17 mouse cellular contexts compared by ENCODE assay signal in the genomic region with DNA sequence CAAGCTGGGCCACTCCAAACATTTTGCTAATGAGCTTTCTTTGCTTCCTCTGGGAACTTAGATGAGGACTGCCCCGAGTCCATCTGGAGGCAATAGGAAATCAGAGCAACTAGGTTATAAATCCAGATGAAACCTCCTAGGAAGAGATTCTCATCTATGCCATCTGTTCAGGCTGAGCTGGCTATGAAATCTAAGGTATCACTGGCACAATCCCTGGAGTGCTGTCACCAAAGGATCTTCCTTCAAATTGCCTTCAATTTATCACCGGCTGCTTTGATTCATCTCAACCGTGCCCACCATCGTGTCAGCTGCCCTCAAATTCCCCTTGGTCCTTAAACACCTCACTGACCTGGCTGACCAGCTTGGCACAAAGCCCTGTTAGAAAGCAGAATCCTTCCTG.
DNase-seq lines count a peak whose midpoint lies in the region; ATAC-seq and TF ChIP-seq lines count a peak whose summit lies in the region.
"Had no signal": no experiment of that assay in that cellular context is flagged by ENCODE, and none has a peak within 500 bp of the region (broad histone marks: within the 10 kb centered on the region; RNA-seq: fewer than 3 reads in every experiment).

No protein-coding gene starts in this region.

- H3K4me1 ChIP-seq in cerebellum, adult 2 months (ENCODE audit: control insufficient read depth, insufficient read depth, low read length): peaks cover 3% of the 10 kb centered on the region
- H3K4me1 ChIP-seq in hindbrain, embryonic 16.5 days (ENCODE audit: control insufficient read depth, insufficient read depth, low read depth, low read length): peaks cover 10% of the 10 kb centered on the region
- H3K4me1 ChIP-seq: embryonic facial prominence, embryonic 12.5 days; liver, embryonic 15.5 days had no signal

- H3K36me3 ChIP-seq in hindbrain, embryonic 16.5 days (ENCODE audit: control insufficient read depth, insufficient read depth, low read length): no peaks in the 10 kb centered on the region
- H3K36me3 ChIP-seq: embryonic facial prominence, embryonic 12.5 days; G1E; liver, embryonic 15.5 days had no signal

- WGBS in cerebellum, adult 2 months: 12% methylated on average over 4 of the region's 4 CpGs
- 42% methylated on average over 4 of the region's 4 CpGs for WGBS in hindbrain, embryonic 16.5 days

- TF ChIP-seq POLR2A in brain, embryonic 14.5 days (IDR thresholded peaks at IDR 0.05; ENCODE audit: borderline replicate concordance, extremely low read depth, insufficient read depth, insufficient read length, poor library complexity, severe bottlenecking): no peak
- no peak for TF ChIP-seq POLR2A in cerebellum, adult 2 months (IDR thresholded peaks at IDR 0.05; ENCODE audit: borderline replicate concordance, insufficient read depth, low read length)

- no peaks in the 10 kb centered on the region for H3K27me3 ChIP-seq in cerebellum, adult 2 months (ENCODE audit: control insufficient read depth, insufficient read depth, low read length)
- H3K27me3 ChIP-seq in hindbrain, embryonic 16.5 days (replicated peaks; ENCODE audit: control insufficient read depth, insufficient read depth, low read length): no peaks in the 10 kb centered on the region
- H3K27me3 ChIP-seq: embryonic facial prominence, embryonic 12.5 days; liver, embryonic 15.5 days had no signal

- peak; percentile 77 for ATAC-seq in hindbrain, embryonic 16.5 days
- ATAC-seq: lung, postnatal 0 days had no signal

- no peak overlapping the region for H3K9ac ChIP-seq in hindbrain, embryonic 16.5 days (ENCODE audit: low read depth, low read length)
- H3K9ac ChIP-seq: embryonic facial prominence, embryonic 12.5 days; liver, embryonic 15.5 days had no signal

- H3K4me3 ChIP-seq in cerebellum, adult 2 months (replicated peaks; ENCODE audit: insufficient read depth, low read depth, low read length): no peak overlapping the region
- H3K4me3 ChIP-seq in hindbrain, embryonic 16.5 days (ENCODE audit: low read length): no peak overlapping the region
- H3K4me3 ChIP-seq: embryonic facial prominence, embryonic 12.5 days; liver, embryonic 15.5 days had no signal

- H3K27ac ChIP-seq in cerebellum, adult 2 months (ENCODE audit: insufficient read depth, low read length): no peak overlapping the region
- H3K27ac ChIP-seq in hindbrain, embryonic 16.5 days (ENCODE audit: low read depth, low read length): no peak overlapping the region
- H3K27ac ChIP-seq: embryonic facial prominence, embryonic 12.5 days; liver, embryonic 15.5 days had no signal

- peak; percentile 17 for DNase-seq in layer of hippocampus, adult 9-11 months
- DNase-seq in layer of hippocampus, adult 11-12 months (ENCODE audit: low spot score): no peak
- DNase-seq in brain, embryonic 14.5 days (ENCODE audit: low read depth): peak; percentile 73
- peak; percentile 40 to 75 for DNase-seq in cerebellum, adult 2 months
- DNase-seq in thymus, postnatal 4 days: no peak
- no peak for DNase-seq in c-Kit-positive CD71-positive TER-119-positive erythroid progenitor cells, embryonic 14.5 days (ENCODE audit: low spot score)
- DNase-seq in kidney, adult 8-10 months: no peak
- DNase-seq: gastrocnemius, postnatal 36 days; heart, postnatal 36 days; kidney, adult 11 months; kidney, postnatal 14 days had no signal

- H3K9me3 ChIP-seq in hindbrain, embryonic 16.5 days (ENCODE audit: control insufficient read depth, low read length): no peaks in the 10 kb centered on the region
- H3K9me3 ChIP-seq: embryonic facial prominence, embryonic 12.5 days; G1E; liver, embryonic 15.5 days had no signal

- no peak overlapping the region for H3K4me2 ChIP-seq in hindbrain, embryonic 16.5 days (ENCODE audit: low read length)
- H3K4me2 ChIP-seq: embryonic facial prominence, embryonic 12.5 days; heart, embryonic 11.5 days; liver, embryonic 15.5 days had no signal

- TF ChIP-seq CTCF in brain, embryonic 14.5 days (IDR thresholded peaks at IDR 0.05; ENCODE audit: borderline replicate concordance, extremely low read depth, insufficient read depth, insufficient read length): no peak
- TF ChIP-seq CTCF in cerebellum, adult 2 months (IDR thresholded peaks at IDR 0.05; ENCODE audit: borderline replicate concordance, insufficient read depth, low read depth, low read length): no peak

Comparison
In these comparisons a context has a peak if more than half of its experiments do, and no peak if none do; other contexts are left out.
1. DNase-seq: peak in layer of hippocampus, adult 9-11 months (single experiment), brain, embryonic 14.5 days (single experiment) and cerebellum, adult 2 months (2 of 2); none in layer of hippocampus, adult 11-12 months (single experiment), thymus, postnatal 4 days (single experiment), c-Kit-positive CD71-positive TER-119-positive erythroid progenitor cells, embryonic 14.5 days (single experiment) and kidney, adult 8-10 months (0 of 2).